Mouse (Mus musculus) heart, embryonic 10.5 days (tissue): Measurements from ENCODE around the gene Coa3. TPM values are rescaled to one million over a fixed set of nuclear protein-coding genes. Genes with fewer than 3 reads are reported as not detected.
A peak's percentile ranks its signal among the peaks of the same experiment; 100 is the strongest.

Source experiments
- DNase-seq: peaks from one replicate; pipeline ENCODE4 v3.0.0-alpha.2; 2017; ENCODE audit warnings: low spot score
- H3K27ac ChIP-seq: fragments of 300-500 bp; sonication (generic); 2 replicates; pipeline ENCODE4 v1.5.1; 2016; ENCODE audit warnings: mild to moderate bottlenecking
- H3K27me3 ChIP-seq: fragments of 300-500 bp; sonication (generic); 2 replicates; pipeline ENCODE4 v1.6.1; 2016; ENCODE audit warnings: mild to moderate bottlenecking; ENCODE audit not compliant: poor library complexity, insufficient read depth, severe bottlenecking
- H3K36me3 ChIP-seq: fragments of 300-500 bp; sonication (generic); 2 replicates; pipeline ENCODE4 v1.6.1; 2016; ENCODE audit warnings: mild to moderate bottlenecking, moderate library complexity
- H3K4me1 ChIP-seq: fragments of 300-500 bp; sonication (generic); 2 replicates; pipeline ENCODE4 v1.6.1; 2016; ENCODE audit warnings: mild to moderate bottlenecking
- H3K4me3 ChIP-seq: fragments of 300-500 bp; sonication (generic); 2 replicates; pipeline ENCODE4 v1.5.1; 2016; ENCODE audit warnings: mild to moderate bottlenecking, moderate library complexity
- H3K9me3 ChIP-seq: fragments of 300-500 bp; sonication (generic); 2 replicates; pipeline ENCODE4 v1.6.1; 2016; ENCODE audit warnings: mild to moderate bottlenecking, moderate library complexity
- WGBS: fragments of 180-500 bp; shearing (Covaris S2); methylation state at CpG from one replicate; pipeline ENCODE4 v1.1.7; 2016; 5-methylcytosine and 5-hydroxymethylcytosine counted together
- polyA plus RNA-seq: library from polyadenylated mRNA; unstranded; fragments of >200 nt; fragmentation: Nextera tagmentation; extraction: Ambion mirVana; gene quantifications from 2 replicates; pipeline ENCODE4 v1.2.1, GENCODE M21; 2016

The Coa3 gene
- polyA plus RNA-seq, 1 experiment from 2014 or later, result 198 TPM

DNA sequence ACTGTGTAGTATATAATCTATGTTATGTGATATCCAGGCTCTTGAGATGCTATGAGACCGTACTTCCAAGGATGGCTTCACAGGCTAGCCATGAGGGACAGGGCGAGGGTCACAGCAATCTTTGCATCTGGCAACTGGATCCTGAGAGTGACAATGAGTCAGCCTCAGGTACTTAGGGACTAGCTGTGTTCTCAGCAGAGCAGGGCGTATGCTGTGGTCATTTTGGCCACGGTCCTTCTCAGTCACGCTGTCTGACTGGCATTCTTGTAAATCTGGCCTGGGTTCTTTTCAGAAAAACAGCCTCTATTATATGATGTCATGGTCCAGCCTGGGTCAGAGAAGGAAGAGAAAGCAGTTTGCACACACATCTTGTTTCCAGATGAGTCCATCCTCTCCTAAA lies 42.1 kb downstream of the Coa3 start:
- H3K4me1 ChIP-seq, result peaks cover 15% of the 10 kb centered on the region
- H3K27ac ChIP-seq, result no peak overlapping the region; the same call in 1 of the 2 replicates
- H3K9me3 ChIP-seq, result no peaks in the 10 kb centered on the region
- H3K27me3 ChIP-seq, result no peaks in the 10 kb centered on the region
- no peak for DNase-seq
- no peaks in the 10 kb centered on the region for H3K36me3 ChIP-seq
- H3K4me3 ChIP-seq, result no peak overlapping the region
- WGBS, result 82% methylated on average over 5 of the region's 5 CpGs

DNA sequence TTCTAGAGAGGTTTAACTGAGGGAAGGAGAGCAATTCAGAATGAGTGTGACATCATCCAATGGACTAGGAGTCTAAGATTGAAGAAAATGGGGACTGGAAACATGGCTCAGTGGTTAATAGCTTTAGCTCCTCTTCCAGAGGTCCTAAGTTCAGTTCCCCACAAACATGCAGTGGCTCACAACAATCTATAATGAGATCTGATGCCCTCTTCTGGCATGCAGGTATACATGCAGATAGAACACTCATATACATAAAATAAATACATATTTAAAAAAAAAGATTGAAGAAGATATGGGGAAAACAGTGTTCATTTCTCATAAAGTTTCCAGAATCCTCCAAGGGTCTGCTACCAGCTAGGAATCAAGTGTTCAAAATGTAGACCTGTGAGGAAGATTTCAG lies 43.5 kb downstream of the Coa3 start:
- Histone ChIP-seq H3K36me3 (no peaks in the 10 kb centered on the region), H3K27ac (no peak overlapping the region), H3K4me3 (no peak overlapping the region), H3K4me1 (peaks cover 28% of the 10 kb centered on the region), H3K27me3 (no peaks in the 10 kb centered on the region), H3K9me3 (no peaks in the 10 kb centered on the region)
- no peak for DNase-seq

DNA sequence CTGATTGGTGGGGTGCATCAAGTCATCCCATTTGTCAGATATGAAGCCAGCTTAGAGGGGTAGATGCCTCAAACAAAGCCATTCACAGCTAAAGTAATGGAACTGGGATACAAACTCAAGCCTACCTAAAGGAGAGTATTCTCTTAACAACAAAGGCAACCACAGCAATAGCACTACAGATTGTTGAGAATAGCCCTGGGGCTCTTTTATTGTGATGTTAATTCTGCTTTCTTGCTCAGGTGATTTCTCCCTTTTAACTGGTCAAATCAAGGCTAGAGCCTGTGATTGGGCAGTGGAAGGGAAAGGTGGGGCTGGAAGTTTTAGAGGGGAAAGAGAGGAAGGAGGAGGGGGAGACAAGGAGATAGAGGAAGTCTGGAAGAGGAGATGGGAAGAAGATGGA lies 44.8 kb downstream of the Coa3 start:
- H3K4me3 ChIP-seq, result no peak overlapping the region
- H3K27ac ChIP-seq, result no peak overlapping the region
- no peak for DNase-seq
- H3K9me3 ChIP-seq, result no peaks in the 10 kb centered on the region
- H3K27me3 ChIP-seq, result no peaks in the 10 kb centered on the region
- H3K36me3 ChIP-seq, result no peaks in the 10 kb centered on the region
- peaks cover 40% of the 10 kb centered on the region for H3K4me1 ChIP-seq

DNA sequence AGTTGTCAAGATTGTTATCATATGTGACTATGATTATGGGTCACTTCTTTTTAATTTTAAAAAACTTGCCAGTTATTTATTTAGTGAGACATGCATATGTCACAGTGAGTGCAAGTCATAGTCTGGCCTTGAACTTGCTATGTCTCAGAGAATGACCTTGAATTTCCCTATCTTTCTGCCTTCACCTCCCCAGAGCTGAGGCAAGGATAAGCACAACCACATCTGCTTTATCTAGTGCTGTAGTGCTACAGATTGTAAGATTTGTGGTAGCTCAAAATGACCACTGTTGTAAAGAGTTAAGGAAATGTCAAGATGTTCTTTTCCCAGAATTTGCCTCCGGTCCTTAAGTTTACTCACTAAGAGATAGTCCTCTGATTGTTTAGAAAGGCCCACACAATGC lies 45.7 kb downstream of the Coa3 start:
- peaks cover 40% of the 10 kb centered on the region for H3K4me1 ChIP-seq
- 71% methylated on average over 1 of the region's 1 CpGs for WGBS
- no peak for DNase-seq
- no peaks in the 10 kb centered on the region for H3K9me3 ChIP-seq
- no peaks in the 10 kb centered on the region for H3K27me3 ChIP-seq
- H3K27ac ChIP-seq, result no peak overlapping the region
- no peaks in the 10 kb centered on the region for H3K36me3 ChIP-seq
- H3K4me3 ChIP-seq, result no peak overlapping the region

DNA sequence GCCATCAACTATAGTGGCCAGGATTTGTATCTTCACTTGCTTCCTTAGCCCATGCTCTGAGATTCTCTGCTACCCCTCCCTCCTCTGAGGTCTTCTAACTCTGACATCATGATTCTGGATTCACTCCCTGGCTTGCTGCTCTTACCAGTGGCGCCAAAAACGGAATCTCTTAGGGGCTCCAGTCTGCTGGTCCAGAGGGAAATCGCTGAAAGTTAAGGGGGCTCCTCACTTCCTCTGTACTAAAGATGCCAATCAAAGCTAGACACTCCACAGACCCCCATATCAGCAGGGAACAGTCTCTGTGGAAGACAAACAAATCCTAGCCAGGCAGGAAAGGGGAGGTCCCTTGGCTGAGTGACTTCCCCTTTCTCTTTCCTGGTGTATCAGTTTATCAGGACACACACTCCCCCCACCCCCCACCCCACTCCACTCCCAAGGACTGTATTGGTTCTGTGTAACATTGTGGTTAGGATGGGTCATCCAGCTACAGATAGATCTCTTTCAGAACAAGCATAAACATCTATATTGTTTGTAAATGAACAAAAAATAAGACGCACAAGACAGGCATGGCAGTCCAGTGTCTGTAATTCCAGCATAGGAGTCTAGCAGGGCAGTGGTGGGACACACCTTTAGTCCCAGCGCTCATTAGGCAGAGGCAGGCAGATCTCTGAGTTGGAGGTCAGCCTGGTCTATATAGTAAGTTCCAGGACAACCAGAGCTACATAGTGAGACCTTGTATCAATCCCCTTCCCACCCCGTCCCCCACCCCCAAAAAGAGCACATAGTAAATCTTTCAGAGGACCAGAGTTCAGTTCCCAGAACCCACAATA lies 46.7 kb downstream of the Coa3 start:
- H3K27me3 ChIP-seq, result no peaks in the 10 kb centered on the region
- no peak for DNase-seq
- H3K4me1 ChIP-seq, result peaks cover 35% of the 10 kb centered on the region
- H3K27ac ChIP-seq, result peak overlapping the region; percentile 87
- H3K9me3 ChIP-seq, result no peaks in the 10 kb centered on the region
- no peaks in the 10 kb centered on the region for H3K36me3 ChIP-seq
- H3K4me3 ChIP-seq, result peak overlapping the region; percentile 27; the same call in 1 of the 2 replicates
- WGBS, result 40% methylated on average over 6 of the region's 6 CpGs

DNA sequence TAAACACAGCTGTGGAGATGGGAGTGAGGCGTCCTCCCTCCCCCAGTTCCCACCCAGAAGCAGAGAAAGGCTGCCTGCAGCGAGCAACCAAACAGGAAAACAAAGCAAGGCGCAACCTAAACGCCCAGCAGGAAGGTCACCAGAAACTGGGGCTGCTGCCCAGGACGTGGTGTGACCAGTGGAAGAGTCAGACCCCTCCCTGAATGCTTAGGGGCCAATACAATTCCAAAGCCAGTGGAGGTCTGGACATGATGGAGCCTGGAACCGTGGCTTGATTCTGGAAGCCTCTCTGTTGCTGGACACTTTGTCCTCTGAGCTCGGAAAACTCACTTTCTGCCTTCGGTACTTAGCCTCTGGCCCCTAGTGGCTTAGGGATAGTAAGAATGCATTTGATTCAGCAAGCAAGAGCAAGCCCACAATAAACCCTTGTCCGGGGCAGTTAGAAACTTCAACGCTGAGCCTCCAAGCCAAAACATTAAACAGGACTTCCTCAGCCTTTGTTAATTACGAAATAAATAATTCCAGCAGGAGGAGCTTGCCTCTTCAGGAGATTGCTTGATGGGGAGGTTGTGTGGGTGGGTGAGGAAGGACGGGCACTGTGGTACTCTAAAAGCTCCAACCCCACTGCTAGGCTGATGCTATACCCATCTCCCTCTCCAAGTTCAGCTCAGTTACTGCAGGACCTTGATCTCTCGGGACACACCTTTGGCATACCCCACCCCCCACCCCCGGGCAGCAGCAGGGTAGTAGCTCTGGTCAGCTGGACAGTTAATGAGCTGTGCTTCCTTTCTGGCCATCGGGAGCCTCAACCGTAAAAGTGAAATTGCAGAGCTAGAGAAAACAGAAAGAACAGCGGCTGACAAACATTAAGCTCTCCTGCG lies 47.7 kb downstream of the Coa3 start:
- Histone ChIP-seq H3K4me1 (peaks cover 38% of the 10 kb centered on the region), H3K4me3 (peak overlapping the region; percentile 27), H3K27me3 (no peaks in the 10 kb centered on the region), H3K27ac (peak overlapping the region; percentile 87), H3K9me3 (no peaks in the 10 kb centered on the region), H3K36me3 (no peaks in the 10 kb centered on the region)
- 7% methylated on average over 18 of the region's 18 CpGs for WGBS
- no peak for DNase-seq

DNA sequence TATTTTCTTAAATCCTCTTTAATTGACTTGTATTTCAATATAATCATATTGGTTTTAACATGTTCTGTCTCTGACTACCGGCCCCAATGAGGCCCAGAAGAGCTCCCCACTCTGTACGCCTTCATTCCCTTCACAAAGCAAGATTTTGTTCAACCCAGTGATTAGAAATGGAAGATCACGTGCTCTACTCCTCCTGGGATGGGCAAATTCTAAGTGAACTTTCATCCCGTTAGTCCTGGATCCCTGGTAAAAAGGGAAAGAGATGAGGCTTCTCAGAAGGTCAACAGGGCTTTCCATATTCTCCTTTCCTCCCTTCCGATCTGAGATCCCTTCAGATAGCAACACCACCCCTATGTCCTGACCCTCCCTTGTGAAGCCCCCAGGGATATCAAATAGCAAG lies 48.4 kb downstream of the Coa3 start:
- H3K27ac ChIP-seq, result peak overlapping the region; percentile 87
- H3K9me3 ChIP-seq, result no peaks in the 10 kb centered on the region
- no peaks in the 10 kb centered on the region for H3K36me3 ChIP-seq
- peaks cover 43% of the 10 kb centered on the region for H3K4me1 ChIP-seq
- 25% methylated on average over 5 of the region's 5 CpGs for WGBS
- peak overlapping the region; percentile 27; the same call in 1 of the 2 replicates for H3K4me3 ChIP-seq
- DNase-seq, result no peak
- H3K27me3 ChIP-seq, result no peaks in the 10 kb centered on the region

DNA sequence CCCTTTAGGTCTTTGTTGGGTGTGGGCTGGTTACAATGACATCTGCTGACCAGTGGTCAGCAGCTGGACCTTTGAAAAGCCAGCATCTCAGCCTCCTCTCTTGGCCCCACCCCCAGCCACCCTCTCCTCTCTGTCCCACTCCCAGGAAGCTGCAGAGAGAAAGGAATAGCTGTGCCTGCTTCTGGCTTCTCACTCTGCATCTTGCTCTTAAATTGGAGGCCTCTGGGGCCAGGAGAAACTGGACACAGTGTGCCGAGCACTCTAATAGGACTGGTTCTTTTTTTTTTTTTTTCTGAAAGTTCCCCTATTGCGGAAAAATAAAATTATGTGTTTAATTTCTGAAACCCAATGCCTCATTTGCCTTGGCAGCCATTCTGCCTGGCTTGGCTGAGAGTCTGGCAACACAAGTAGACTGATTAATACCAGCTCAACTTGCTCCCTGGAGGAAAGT lies 48.8 kb downstream of the Coa3 start:
- H3K36me3 ChIP-seq, result no peaks in the 10 kb centered on the region
- WGBS, result 25% methylated on average over 2 of the region's 2 CpGs
- no peak overlapping the region; the same call in 1 of the 2 replicates for H3K4me3 ChIP-seq
- H3K4me1 ChIP-seq, result peaks cover 48% of the 10 kb centered on the region
- peak overlapping the region; percentile 87 for H3K27ac ChIP-seq
- H3K27me3 ChIP-seq, result no peaks in the 10 kb centered on the region
- no peak for DNase-seq
- no peaks in the 10 kb centered on the region for H3K9me3 ChIP-seq

DNA sequence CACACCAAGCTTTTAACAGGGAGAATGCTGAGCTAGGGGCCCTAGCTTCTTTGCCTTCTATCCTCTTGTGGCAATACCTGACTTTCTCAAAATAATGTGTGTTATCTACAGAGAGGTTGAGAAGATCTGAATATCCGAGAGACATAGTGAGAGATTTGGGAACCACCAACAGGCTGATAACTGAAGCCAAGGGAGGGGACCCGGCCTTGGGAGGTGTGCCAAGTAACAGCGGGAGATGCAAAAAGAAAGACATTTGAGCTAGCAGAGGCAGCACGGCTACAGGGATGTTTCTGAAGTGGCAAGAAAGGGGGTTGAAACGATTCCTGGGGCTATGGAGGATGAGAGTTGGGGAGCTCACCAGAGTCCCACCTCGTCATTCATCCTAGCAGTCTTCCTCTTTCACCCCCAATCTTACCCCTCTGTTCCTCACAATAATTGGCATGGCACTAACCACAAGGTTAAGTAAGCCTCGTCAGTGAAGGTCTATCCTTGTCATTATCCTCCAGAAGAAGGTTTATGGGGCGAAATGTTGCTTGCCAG lies 49.5 kb downstream of the Coa3 start:
- no peak overlapping the region for H3K4me3 ChIP-seq
- H3K36me3 ChIP-seq, result no peaks in the 10 kb centered on the region
- no peaks in the 10 kb centered on the region for H3K9me3 ChIP-seq
- H3K4me1 ChIP-seq, result peaks cover 48% of the 10 kb centered on the region
- no peak for DNase-seq
- H3K27me3 ChIP-seq, result no peaks in the 10 kb centered on the region
- H3K27ac ChIP-seq, result peak overlapping the region; percentile 87; the same call in 1 of the 2 replicates
- 20% methylated on average over 8 of the region's 8 CpGs for WGBS

Other genes with a start within 250 kb of the Coa3 start
- 13.9 and 15.8 TPM in 2 replicates for gene Naglu, start 209.1 kb downstream of the Coa3 start, polyA plus RNA-seq
- gene Hsd17b1, start 200.7 kb downstream of the Coa3 start, polyA plus RNA-seq, result 0.21 TPM in 1 of 2 replicates, not detected in the other
- 36.5 and 37.0 TPM in 2 replicates for gene Coasy, start 196.5 kb downstream of the Coa3 start, polyA plus RNA-seq
- 42.6 and 52.0 TPM in 2 replicates for gene Mlx, start 191.8 kb downstream of the Coa3 start, polyA plus RNA-seq
- 29.6 and 40.8 TPM in 2 replicates for gene Psmc3ip, start 183.7 kb downstream of the Coa3 start, polyA plus RNA-seq
- gene Retreg3, start 159.2 kb downstream of the Coa3 start, polyA plus RNA-seq, result 12.6 and 13.0 TPM in 2 replicates
- gene Tubg1, start 159.2 kb downstream of the Coa3 start, polyA plus RNA-seq, result 103 and 110 TPM in 2 replicates
- gene Tubg2, start 123.2 kb downstream of the Coa3 start, polyA plus RNA-seq, result 3.0 and 4.2 TPM in 2 replicates
- gene Cntnap1, start 108.6 kb downstream of the Coa3 start, polyA plus RNA-seq, result 0.39 and 0.44 TPM in 2 replicates
- gene Plekhh3, start 107.8 kb downstream of the Coa3 start, polyA plus RNA-seq, result 5.6 and 6.4 TPM in 2 replicates
- 0.16 and 0.19 TPM in 2 replicates for gene Ccr10, start 103.7 kb downstream of the Coa3 start, polyA plus RNA-seq
- 12.9 and 13.3 TPM in 2 replicates for gene Ezh1, start 52.7 kb downstream of the Coa3 start, polyA plus RNA-seq
- gene Ramp2, start 33.1 kb downstream of the Coa3 start, polyA plus RNA-seq, result 166 and 202 TPM in 2 replicates
- 130 and 137 TPM in 2 replicates for gene Vps25, start 25.4 kb downstream of the Coa3 start, polyA plus RNA-seq
- gene Wnk4, start 18.5 kb downstream of the Coa3 start, polyA plus RNA-seq, result 13.9 and 14.8 TPM in 2 replicates
- 0.79 and 1.6 TPM in 2 replicates for gene Cntd1, start 102 bp downstream of the Coa3 start, polyA plus RNA-seq
- gene Becn1, start 23.2 kb upstream of the Coa3 start, polyA plus RNA-seq, result 148 and 165 TPM in 2 replicates
- gene Psme3, start 37.1 kb upstream of the Coa3 start, polyA plus RNA-seq, result 151 and 177 TPM in 2 replicates
- gene Aoc2, start 45.9 kb upstream of the Coa3 start, polyA plus RNA-seq, result 1.3 and 1.4 TPM in 2 replicates
- 0.06 and 0.14 TPM in 2 replicates for gene Aoc3, start 51.5 kb upstream of the Coa3 start, polyA plus RNA-seq
- not detected in 2 replicates for gene G6pc, start 88.4 kb upstream of the Coa3 start, polyA plus RNA-seq
- gene Aarsd1, start 138.5 kb upstream of the Coa3 start, polyA plus RNA-seq, result 60.4 and 66.6 TPM in 2 replicates
- 18.5 and 26.1 TPM in 2 replicates for gene Gm27029, start 145.7 kb upstream of the Coa3 start, polyA plus RNA-seq
- gene Rundc1, start 146.0 kb upstream of the Coa3 start, polyA plus RNA-seq, result 16.1 and 18.3 TPM in 2 replicates
- 57.6 and 95.1 TPM in 2 replicates for gene Ptges3l, start 146.2 kb upstream of the Coa3 start, polyA plus RNA-seq
- 311 and 360 TPM in 2 replicates for gene Rpl27, start 163.2 kb upstream of the Coa3 start, polyA plus RNA-seq
- gene Ifi35, start 169.3 kb upstream of the Coa3 start, polyA plus RNA-seq, result 9.4 and 9.8 TPM in 2 replicates
- gene Rnd2, start 185.9 kb upstream of the Coa3 start, polyA plus RNA-seq, result 34.2 and 42.7 TPM in 2 replicates
- 33.1 and 41.1 TPM in 2 replicates for gene Vat1, start 187.1 kb upstream of the Coa3 start, polyA plus RNA-seq